Mouse (Mus musculus): ENCODE data around the gene Dach1.

Gene Dach1

GRCm38 (mm10) chr14:98108764-98109163 is 60.8 kb downstream of the Dach1 start:
- DNase-seq (ENCODE audit: low read depth, low spot score), result no peak

- no peak for DNase-seq (ENCODE audit: low read depth, low spot score)
These were observed 63.4 kb downstream of the Dach1 start for GRCm38 (mm10) chr14:98106208-98106607.

- DNase-seq (ENCODE audit: low read depth, low spot score), result no peak
These were observed 65.1 kb downstream of the Dach1 start for GRCm38 (mm10) chr14:98104314-98104955.

DNA sequence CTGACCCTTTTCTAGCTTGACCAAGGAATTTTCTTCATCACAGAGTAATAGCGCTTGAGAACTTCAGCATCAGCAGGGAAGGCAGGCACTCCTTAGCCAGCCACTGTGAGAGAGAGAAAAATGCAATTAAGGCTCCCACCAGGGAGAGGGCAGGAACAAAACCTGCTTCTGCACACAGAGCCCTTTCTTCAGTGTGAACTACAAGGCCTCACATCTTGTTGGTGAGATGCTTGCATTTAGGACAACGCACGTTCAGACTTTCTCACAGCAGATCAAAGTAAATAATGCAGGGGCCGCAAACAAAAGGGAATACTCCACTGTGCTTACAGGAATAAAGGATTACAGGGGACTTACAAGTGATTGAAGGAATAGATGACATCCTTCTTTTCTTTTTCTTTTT is 74.3 kb downstream of the Dach1 start:
- no peak for DNase-seq (ENCODE audit: low read depth, low spot score)

DNA sequence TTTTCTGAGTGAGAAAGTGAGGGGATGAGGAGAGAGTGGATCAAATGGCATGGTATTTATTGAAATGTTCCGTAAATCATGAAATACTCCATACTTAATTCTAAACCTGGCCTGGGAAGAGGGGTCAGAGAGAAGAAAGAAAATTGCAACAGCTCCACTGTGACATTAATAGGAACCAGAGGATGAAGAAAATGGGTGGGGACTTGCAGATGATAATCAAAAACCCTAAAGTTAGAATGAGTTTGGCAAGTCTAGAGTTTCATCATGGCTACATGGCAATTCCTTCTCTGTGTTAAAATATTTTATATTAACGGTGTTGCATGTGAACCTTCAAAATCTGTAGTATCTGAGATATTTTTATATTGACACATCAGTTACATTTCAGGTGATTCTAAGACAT is 80.3 kb downstream of the Dach1 start:
- DNase-seq (ENCODE audit: low read depth, low spot score), result no peak

DNA sequence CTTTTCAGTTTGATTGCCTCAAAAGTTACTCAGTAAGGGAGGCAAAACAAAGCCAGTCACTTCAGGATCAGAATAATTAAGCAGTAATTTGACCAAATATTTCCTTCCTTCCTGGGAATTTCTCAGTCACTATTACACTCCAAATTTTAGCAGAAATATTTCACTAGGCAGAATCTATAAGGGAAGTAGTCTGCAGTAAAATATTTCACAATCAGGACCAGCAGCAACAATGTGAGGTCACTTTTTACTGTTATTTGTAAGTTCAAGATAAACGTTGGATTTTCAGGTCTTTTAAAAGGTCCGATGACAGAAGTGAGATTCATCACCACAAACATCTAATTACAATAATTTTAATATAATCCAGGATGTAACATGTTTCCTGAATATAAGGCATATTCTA is 82.2 kb downstream of the Dach1 start:
- no peak for DNase-seq (ENCODE audit: low read depth, low spot score)

DNA sequence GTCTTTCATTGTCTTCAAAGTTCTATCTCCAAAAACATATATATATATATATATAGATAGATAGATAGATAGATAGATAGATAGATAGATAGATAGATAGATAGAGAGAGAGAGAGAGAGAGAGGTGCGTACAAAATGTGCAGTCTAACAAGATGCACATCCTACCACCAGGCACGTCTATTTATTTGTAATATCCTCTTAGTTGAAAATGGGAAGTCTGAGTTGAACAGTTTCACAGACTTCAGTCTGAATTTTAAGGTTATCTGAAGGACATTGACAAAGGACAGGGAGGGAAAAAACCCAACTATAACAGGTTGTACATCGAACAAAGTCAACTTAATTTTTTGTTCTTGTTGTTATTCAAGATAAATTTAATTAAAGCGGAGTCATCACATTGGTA is 82.8 kb downstream of the Dach1 start:
- no peak for DNase-seq (ENCODE audit: low read depth, low spot score)

DNA sequence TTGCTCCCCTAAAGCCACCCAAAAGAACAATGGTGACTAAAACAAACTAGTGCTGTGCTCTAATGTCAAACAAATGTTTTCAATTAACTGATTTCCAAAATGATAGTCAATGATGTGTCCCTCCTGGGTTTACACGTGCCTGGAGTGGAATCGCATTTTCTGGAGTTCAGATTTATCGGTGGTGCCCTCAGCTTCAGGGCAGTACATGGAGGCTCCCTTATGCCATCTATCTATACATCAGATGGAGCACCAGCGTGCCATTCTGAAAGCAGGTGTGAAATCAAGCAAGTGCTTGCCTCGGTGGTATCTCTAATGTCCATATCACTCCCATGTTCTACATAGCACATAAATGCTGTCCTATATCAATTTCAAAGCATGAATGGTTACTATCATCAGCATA is 84.4 kb downstream of the Dach1 start:
- no peak for DNase-seq (ENCODE audit: low read depth, low spot score)

DNA sequence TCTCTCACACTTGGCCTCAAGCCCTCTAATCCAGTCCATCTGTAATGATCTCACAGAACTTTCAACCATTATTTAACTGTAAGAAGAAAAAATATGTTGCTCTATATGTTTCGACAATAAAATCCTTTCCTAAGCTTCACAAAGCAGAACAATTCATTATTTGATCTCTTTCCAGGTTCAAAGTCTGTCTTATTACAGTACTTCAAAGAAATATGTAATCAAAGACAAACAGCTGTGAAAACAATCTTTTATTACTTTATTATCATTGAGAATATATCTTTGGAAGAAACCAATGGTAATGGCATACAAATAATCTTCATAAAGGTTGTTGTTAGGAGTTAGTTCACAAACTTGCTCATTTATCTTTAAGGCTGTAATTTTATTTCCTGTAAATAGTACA is 84.8 kb downstream of the Dach1 start:
- no peak for DNase-seq (ENCODE audit: low read depth, low spot score)

DNA sequence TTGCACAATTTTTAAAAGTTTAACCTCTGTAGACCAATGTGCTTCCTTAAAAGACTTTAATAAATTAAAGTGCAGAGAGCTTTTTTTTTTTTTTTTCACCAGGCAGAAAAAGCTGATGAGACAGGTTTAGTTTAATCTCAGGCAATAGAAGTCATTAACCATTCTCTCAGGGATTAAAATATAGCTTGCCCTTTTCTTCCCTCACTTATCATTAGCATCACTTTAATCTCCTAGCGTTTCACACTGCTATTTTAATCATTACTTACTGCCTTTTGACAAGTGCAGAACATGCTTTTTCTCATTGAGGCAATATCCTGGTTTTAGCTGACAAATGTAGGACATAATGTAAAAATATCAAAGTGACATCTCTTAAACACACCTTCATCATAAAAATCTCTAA is 86.1 kb downstream of the Dach1 start:
- no peak for DNase-seq (ENCODE audit: low read depth, low spot score)

- DNase-seq (ENCODE audit: low read depth, low spot score), result no peak
These were observed 89.6 kb downstream of the Dach1 start for GRCm38 (mm10) chr14:98080014-98080413.

DNA sequence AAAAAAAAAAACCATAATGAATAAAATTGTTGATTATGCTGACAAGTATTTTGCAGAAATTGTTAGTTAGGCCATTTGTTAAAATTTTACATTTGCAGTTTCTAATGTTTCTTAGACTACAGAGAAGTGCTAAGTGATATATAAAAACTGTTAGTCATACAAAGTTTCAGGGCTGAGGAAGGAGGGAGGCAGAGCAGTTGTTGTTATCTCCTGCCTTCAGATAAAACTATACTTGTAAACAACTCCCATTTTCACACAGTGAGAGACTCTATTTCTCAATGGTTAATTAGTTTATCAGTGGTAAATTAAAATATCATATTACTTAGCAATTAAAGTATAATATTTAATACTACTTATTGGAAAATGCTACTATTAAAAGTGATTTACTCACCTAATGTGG is 91.6 kb downstream of the Dach1 start:
- no peak for DNase-seq (ENCODE audit: low read depth, low spot score)

GRCm38 (mm10) chr14:98073421-98074080 is 96.0 kb downstream of the Dach1 start:
- DNase-seq (ENCODE audit: low read depth, low spot score), result no peak

DNA sequence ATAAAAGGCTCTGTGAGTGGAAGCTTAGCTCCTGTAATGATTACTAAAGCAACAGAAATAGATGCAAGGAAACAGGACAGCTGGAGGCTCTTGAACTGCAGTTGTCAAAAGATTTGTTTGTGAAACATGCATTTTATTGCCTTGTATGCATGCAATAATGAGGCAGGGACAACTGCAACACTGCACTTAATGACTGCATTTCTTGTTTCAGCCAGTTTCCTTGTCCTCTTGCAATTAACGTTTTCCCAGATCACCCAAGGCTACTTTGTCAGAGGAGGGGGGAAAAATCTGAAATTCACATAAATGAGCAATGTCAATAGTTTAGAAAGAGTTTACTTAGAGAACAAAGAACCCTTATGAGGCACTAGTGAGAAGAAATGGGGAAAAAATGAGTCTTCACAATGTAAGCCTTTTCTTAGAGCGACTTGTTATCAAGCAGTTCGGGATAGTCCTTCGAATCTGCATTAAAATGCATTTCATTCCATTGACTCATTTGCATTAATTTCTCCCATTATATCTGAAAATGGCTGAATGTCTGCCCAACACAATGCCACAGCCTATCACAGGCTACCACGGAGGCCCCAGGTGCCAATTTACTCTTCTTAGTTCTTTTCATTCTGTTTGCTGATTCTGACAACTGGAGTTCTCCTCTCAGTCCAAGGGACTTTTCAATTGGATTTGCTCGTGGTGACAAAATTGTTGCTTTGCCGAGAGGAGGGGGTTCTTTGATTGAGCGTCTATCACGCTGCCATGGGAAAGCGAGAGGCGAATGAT is 96.7 kb downstream of the Dach1 start:
- DNase-seq (ENCODE audit: low read depth, low spot score), result peak; percentile 5

DNA sequence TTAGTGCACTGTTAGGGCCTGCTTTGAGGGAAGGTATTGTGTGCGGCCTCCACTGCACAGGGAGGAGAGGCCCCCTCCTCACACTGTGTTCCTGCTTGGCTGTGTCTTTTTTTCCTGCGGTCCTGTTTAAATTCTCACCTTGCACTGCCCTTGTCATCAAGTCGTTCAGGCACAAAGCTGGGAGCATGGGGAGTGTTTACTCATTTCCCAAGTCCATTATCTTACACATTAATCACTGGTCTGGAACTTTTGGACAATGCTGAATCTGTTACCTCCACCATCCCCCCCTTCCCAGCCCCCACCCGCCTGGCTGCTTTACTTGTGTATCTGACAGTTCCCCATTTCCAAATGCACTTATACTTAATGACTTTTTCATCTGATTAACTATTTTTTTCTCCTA is 97.7 kb downstream of the Dach1 start:
- no peak for DNase-seq (ENCODE audit: low read depth, low spot score)

- no peak for DNase-seq (ENCODE audit: low read depth, low spot score)
These were observed 102.2 kb downstream of the Dach1 start for GRCm38 (mm10) chr14:98067273-98067905.

GRCm38 (mm10) chr14:98064190-98064589 is 105.4 kb downstream of the Dach1 start:
- no peak for DNase-seq (ENCODE audit: low read depth, low spot score)

DNA sequence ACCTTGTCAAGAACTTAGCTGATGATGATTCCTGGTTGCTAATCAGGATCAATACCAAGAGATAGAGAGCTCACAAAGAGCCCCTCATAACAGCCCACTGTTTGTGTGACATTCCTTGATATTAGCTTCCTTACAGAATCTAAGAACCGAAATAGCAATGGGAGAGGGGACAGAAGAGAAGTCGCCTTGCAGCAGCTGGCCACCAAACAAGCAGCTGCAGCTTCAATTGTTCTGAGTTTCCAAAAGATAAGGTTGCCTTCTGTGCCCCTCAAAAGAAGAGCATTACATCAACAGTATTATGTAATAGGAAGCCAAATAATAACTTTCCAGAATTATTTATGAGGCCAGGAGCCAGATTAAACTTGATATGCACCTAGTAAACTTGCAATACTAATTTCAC is 120.2 kb downstream of the Dach1 start:
- no peak for DNase-seq (ENCODE audit: low read depth, low spot score)

DNA sequence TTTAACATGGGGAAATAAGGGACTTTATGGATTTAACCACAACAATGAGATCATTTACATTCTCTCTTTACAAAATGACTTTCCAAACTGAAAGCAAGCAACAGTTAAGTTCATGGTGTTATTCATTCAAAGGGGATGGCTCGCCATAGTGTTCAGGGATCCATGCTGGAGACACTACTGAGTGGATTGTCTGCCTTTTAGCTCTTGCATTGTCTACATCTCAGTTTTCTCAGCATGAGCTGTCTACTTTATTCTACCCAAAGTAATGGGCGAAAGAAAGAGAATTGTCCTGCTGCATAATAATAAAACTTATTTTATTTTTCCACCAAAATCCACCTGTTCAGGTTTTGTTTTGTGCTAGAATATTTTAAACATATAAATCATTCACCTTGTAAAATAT is 121.2 kb downstream of the Dach1 start:
- DNase-seq (ENCODE audit: low read depth, low spot score), result peak; percentile 5

- DNase-seq (ENCODE audit: low read depth, low spot score), result no peak
These were observed 121.9 kb downstream of the Dach1 start for GRCm38 (mm10) chr14:98047670-98048069.

- no peak for DNase-seq (ENCODE audit: low read depth, low spot score)
These were observed 122.6 kb downstream of the Dach1 start for GRCm38 (mm10) chr14:98046960-98047359.

DNA sequence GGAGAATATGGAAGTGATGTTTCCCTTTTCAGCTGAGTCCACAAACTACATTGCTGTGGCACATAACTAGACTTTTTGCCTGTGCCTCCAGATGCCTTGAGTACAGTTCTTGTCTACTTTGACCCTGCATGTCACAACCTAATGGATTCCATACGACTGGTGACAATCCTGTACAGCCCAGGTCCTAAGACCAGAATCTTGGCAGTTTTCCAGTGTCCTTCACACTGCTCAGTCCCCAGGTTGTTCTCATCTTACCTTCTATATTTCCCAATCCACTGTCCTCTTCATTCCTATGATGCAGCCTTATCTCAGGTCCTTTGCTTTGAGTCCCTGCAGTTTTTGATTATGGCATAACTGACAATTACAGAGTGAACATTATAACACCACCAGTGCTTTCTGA is 131.0 kb downstream of the Dach1 start:
- DNase-seq (ENCODE audit: low read depth, low spot score), result no peak
